Mouse (Mus musculus) liver, embryonic 11.5 days (tissue): ENCODE measurements around the gene H1fx. TPM values are rescaled to one million over a fixed set of nuclear protein-coding genes. Genes with fewer than 3 reads are reported as not detected.
"Not testable (repeated sequence)": the region's sequence is repeated elsewhere in the genome, so short reads cannot be mapped to it uniquely, and the experiment has no call there.

Experiments used
- ATAC-seq: fragments of 200-750 bp; cut with Nextera tagmentation; replicated peaks from 2 replicates; pipeline ENCODE4 v1.8.0; 2017; ENCODE audit warnings: moderate number of reproducible peaks, mild to moderate bottlenecking, moderate TSS enrichment, moderate library complexity; ENCODE audit not compliant: low FRiP score
- DNase-seq: peaks from one replicate; pipeline ENCODE4 v3.0.0-alpha.2; 2017; ENCODE audit warnings: low spot score
- H3K27ac ChIP-seq: fragments of 300-500 bp; sonication (generic); 2 replicates; pipeline ENCODE4 v1.5.1; 2014; ENCODE audit warnings: mild to moderate bottlenecking, low read depth, low read length, control low read depth
- H3K27me3 ChIP-seq: fragments of 300-500 bp; sonication (generic); replicated peaks from 2 replicates; pipeline ENCODE4 v1.6.1; 2014; ENCODE audit warnings: low read length, mixed read lengths; ENCODE audit not compliant: control insufficient read depth, insufficient read depth
- H3K36me3 ChIP-seq: fragments of 300-500 bp; sonication (generic); 2 replicates; pipeline ENCODE4 v1.6.1; 2014; ENCODE audit warnings: mild to moderate bottlenecking, low read length, moderate library complexity, mixed read lengths; ENCODE audit not compliant: control insufficient read depth, insufficient read depth
- H3K4me1 ChIP-seq: fragments of 300-500 bp; sonication (generic); replicated peaks from 2 replicates; pipeline ENCODE4 v1.6.1; 2014; ENCODE audit warnings: low read length, mixed read lengths; ENCODE audit not compliant: control insufficient read depth, insufficient read depth
- H3K4me2 ChIP-seq: fragments of 300-500 bp; sonication (generic); 2 replicates; pipeline ENCODE4 v1.6.1; 2014; ENCODE audit warnings: mild to moderate bottlenecking, control low read depth, moderate library complexity
- H3K4me3 ChIP-seq: fragments of 300-500 bp; sonication (generic); 2 replicates; pipeline ENCODE4 v1.5.1; 2014; ENCODE audit warnings: low read depth, low read length, control low read depth
- H3K9ac ChIP-seq: fragments of 300-500 bp; sonication (generic); 2 replicates; pipeline ENCODE4 v1.6.1; 2014; ENCODE audit warnings: low read depth, low read length, control low read depth
- H3K9me3 ChIP-seq: fragments of 300-500 bp; sonication (generic); 2 replicates; pipeline ENCODE4 v1.6.1; 2016; ENCODE audit warnings: low read length, inconsistent platforms, mixed read lengths; ENCODE audit not compliant: control insufficient read depth
- WGBS: fragments of 180-500 bp; shearing (Covaris S2); extraction: QIAGEN DNeasy Blood & Tissue Kit; methylation state at CpG from one replicate; pipeline ENCODE4 v1.1.7; 2014; 5-methylcytosine and 5-hydroxymethylcytosine counted together
- microRNA-seq: library from miRNA; unstranded; fragments of <30 nt; microRNA quantifications from one replicate; pipeline ENCODE4, GENCODE M21; 2017; ENCODE audit warnings: borderline number of aligned reads
- polyA plus RNA-seq: library from polyadenylated mRNA; unstranded; fragments of >200 nt; fragmentation: Nextera tagmentation; extraction: Ambion mirVana; gene quantifications from 2 replicates; pipeline ENCODE4 v1.2.1, GENCODE M21; 2014

Gene H1fx
- polyA plus RNA-seq, 1 experiment from 2014 or later: 21.2 TPM

- H3K4me2 ChIP-seq: no peak overlapping the region
- no peak for ATAC-seq
- no peaks in the 10 kb centered on the region for H3K36me3 ChIP-seq
- WGBS: 23% methylated on average over 2 of the region's 2 CpGs
- no peak overlapping the region for H3K4me3 ChIP-seq
- no peaks in the 10 kb centered on the region for H3K4me1 ChIP-seq
- no peak overlapping the region for H3K27ac ChIP-seq
- no peaks in the 10 kb centered on the region for H3K9me3 ChIP-seq
- no peak overlapping the region for H3K9ac ChIP-seq
- no peak for DNase-seq
- no peaks in the 10 kb centered on the region for H3K27me3 ChIP-seq
These were observed 11.4 kb downstream of the H1fx start for GRCm38 (mm10) chr6:87970041-87970440.

GRCm38 (mm10) chr6:87962457-87962856 is 19.0 kb downstream of the H1fx start:
- not testable (repeated sequence) for H3K27ac ChIP-seq, H3K27me3 ChIP-seq, H3K9ac ChIP-seq, H3K36me3 ChIP-seq, H3K9me3 ChIP-seq, H3K4me1 ChIP-seq, ATAC-seq, DNase-seq, H3K4me2 ChIP-seq, H3K4me3 ChIP-seq
- WGBS: 67% methylated on average over 4 of the region's 4 CpGs

GRCm38 (mm10) chr6:87942179-87942578 is 39.3 kb downstream of the H1fx start:
- H3K9me3 ChIP-seq: no peaks in the 10 kb centered on the region
- no peak overlapping the region for H3K27ac ChIP-seq
- 76% methylated on average over 7 of the region's 7 CpGs for WGBS
- no peak for ATAC-seq
- DNase-seq: no peak
- no peak overlapping the region for H3K9ac ChIP-seq
- H3K4me1 ChIP-seq: 0 out of 2 replicates have a peak, but pooled peaks cover 2% of the 10 kb centered on the region
- no peaks in the 10 kb centered on the region for H3K27me3 ChIP-seq
- H3K4me2 ChIP-seq: no peak overlapping the region
- H3K36me3 ChIP-seq: no peaks in the 10 kb centered on the region
- no peak overlapping the region for H3K4me3 ChIP-seq

GRCm38 (mm10) chr6:87938941-87939340 is 42.5 kb downstream of the H1fx start:
- no peak for DNase-seq

GRCm38 (mm10) chr6:87937178-87937788 is 44.2 kb downstream of the H1fx start:
- WGBS: 61% methylated on average over 19 of the region's 19 CpGs
- Histone ChIP-seq H3K27me3 (no peaks in the 10 kb centered on the region), H3K36me3 (peaks cover 11% of the 10 kb centered on the region; the same call in 1 of the 2 replicates), H3K27ac (no peak overlapping the region), H3K9me3 (no peaks in the 10 kb centered on the region), H3K9ac (no peak overlapping the region), H3K4me3 (no peak overlapping the region), H3K4me1 (0 out of 2 replicates have a peak, but pooled peaks cover 3% of the 10 kb centered on the region), H3K4me2 (no peak overlapping the region)
- DNase-seq: peak; percentile 35
- 0 out of 2 replicates have a peak, but pooled peaks have one; percentile 63 for ATAC-seq

More at GRCm38 (mm10) chr6:87938941-87939340, 42.5 kb downstream of the H1fx start:
- Histone ChIP-seq H3K4me3 (no peak overlapping the region), H3K4me2 (no peak overlapping the region), H3K27me3 (no peaks in the 10 kb centered on the region), H3K9me3 (no peaks in the 10 kb centered on the region), H3K27ac (no peak overlapping the region), H3K36me3 (peaks cover 2% of the 10 kb centered on the region; the same call in 1 of the 2 replicates), H3K9ac (no peak overlapping the region), H3K4me1 (0 out of 2 replicates have a peak, but pooled peaks cover 3% of the 10 kb centered on the region)
- 89% methylated on average over 3 of the region's 3 CpGs for WGBS
- no peak for ATAC-seq

GRCm38 (mm10) chr6:87935037-87935436 is 46.4 kb downstream of the H1fx start:
- Histone ChIP-seq H3K9ac (no peak overlapping the region), H3K4me1 (0 out of 2 replicates have a peak, but pooled peaks cover 3% of the 10 kb centered on the region), H3K27me3 (no peaks in the 10 kb centered on the region), H3K36me3 (peaks cover 17% of the 10 kb centered on the region), H3K4me2 (no peak overlapping the region), H3K9me3 (no peaks in the 10 kb centered on the region), H3K4me3 (no peak overlapping the region), H3K27ac (no peak overlapping the region)
- no peak for DNase-seq
- WGBS: 85% methylated on average over 5 of the region's 5 CpGs
- ATAC-seq: no peak

Small RNA genes within 50 kb of the gene (microRNA-seq; reads per million reads assigned to microRNA genes)
- not detected for gene Gm47286

Other genes with a start within 250 kb of the H1fx start
- 37.2 and 37.3 TPM in 2 replicates for gene Gp9, start 203.6 kb downstream of the H1fx start, polyA plus RNA-seq
- 20.4 and 21.4 TPM in 2 replicates for gene Rab43, start 169.5 kb downstream of the H1fx start, polyA plus RNA-seq
- gene Gm45140, start 145.8 kb downstream of the H1fx start, polyA plus RNA-seq: 5.6 and 7.8 TPM in 2 replicates
- gene Isy1, start 142.8 kb downstream of the H1fx start, polyA plus RNA-seq: 84.8 and 89.0 TPM in 2 replicates
- 1,371 and 1,468 TPM in 2 replicates for gene Cnbp, start 130.5 kb downstream of the H1fx start, polyA plus RNA-seq
- 116 and 130 TPM in 2 replicates for gene Copg1, start 93.8 kb downstream of the H1fx start, polyA plus RNA-seq
- 41.7 and 42.7 TPM in 2 replicates for gene Hmces, start 67.7 kb downstream of the H1fx start, polyA plus RNA-seq
- 221 and 230 TPM in 2 replicates for gene Rab7, start 63.6 kb upstream of the H1fx start, polyA plus RNA-seq
- 384 and 414 TPM in 2 replicates for gene Rpn1, start 102.8 kb upstream of the H1fx start, polyA plus RNA-seq
- 13.3 and 15.9 TPM in 2 replicates for gene Gata2, start 212.3 kb upstream of the H1fx start, polyA plus RNA-seq
- gene Dnajb8, start 240.6 kb upstream of the H1fx start, polyA plus RNA-seq: not detected in 2 replicates